Mouse (Mus musculus) bone marrow, adult 2 months (tissue): ENCODE data around the gene Klhl5.

Experiments
- CTCF ChIP-seq: fragments of 200-500 bp; IDR thresholded peaks from 2 replicates; pipeline ENCODE4 v1.5.1; 2011; ENCODE audit warnings: low read length, control low read depth; ENCODE audit not compliant: control insufficient read depth, insufficient read depth
- POLR2A ChIP-seq: fragments of 200-500 bp; IDR thresholded peaks from 2 replicates; pipeline ENCODE4 v1.6.1; 2011; ENCODE audit warnings: low read depth, mild to moderate bottlenecking, control low read depth, low read length, borderline replicate concordance; ENCODE audit not compliant: control insufficient read depth

GRCm38 (mm10) chr5:65151767-65152166 is 44.4 kb downstream of the Klhl5 start:
- TF ChIP-seq POLR2A (no peak), CTCF (no peak)
